Mouse (Mus musculus): ENCODE measurements around the gene Rad23a. TPM values are rescaled to one million over a fixed set of nuclear protein-coding genes. Genes with fewer than 3 reads are reported as not detected.

The Rad23a gene
- polyA plus RNA-seq, 1 experiment from 2014 or later: 122 TPM

GRCm38 (mm10) chr8:84810896-84811295, 29.6 kb downstream of the Rad23a start:
- Histone ChIP-seq H3K9ac (ENCODE audit: low read length) (peak overlapping the region; percentile 52; the same call in 1 of the 2 replicates), H3K36me3 (ENCODE audit: control insufficient read depth, insufficient read depth, low read length) (no peaks in the 10 kb centered on the region), H3K9me3 (replicated peaks; ENCODE audit: control insufficient read depth, low read length) (0 out of 2 replicates have a peak, but pooled peaks cover 2% of the 10 kb centered on the region), H3K4me1 (ENCODE audit: control insufficient read depth, insufficient read depth, low read length) (peaks cover 10% of the 10 kb centered on the region; the same call in 1 of the 2 replicates), H3K27ac (ENCODE audit: low read length) (0 out of 2 replicates have a peak overlapping the region, but pooled peaks have one; percentile 38), H3K4me2 (ENCODE audit: low read depth, low read length) (peak overlapping the region; percentile 72), H3K4me3 (replicated peaks; ENCODE audit: low read length) (peak overlapping the region; percentile 41), H3K27me3 (ENCODE audit: control insufficient read depth, insufficient read depth, low read length) (peaks cover 6% of the 10 kb centered on the region)
- WGBS: 1% methylated on average over 32 of the region's 32 CpGs
- peak; percentile 88 for ATAC-seq (ENCODE audit: insufficient read depth, low FRiP score)

DNA sequence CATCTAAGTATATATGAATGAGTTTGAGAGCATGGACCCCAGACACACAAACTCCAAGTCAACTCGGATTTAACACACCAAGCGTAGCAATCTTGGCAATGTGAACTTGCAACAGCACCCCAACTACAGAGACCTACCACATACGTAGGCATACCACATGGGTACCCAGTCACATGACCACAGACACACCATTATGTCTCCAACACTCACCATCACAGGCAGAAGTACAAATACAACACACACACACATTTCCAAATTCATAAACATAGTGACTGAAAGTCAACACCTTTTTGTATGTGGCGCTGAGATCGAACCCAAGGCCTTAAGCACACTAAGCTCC, 30.6 kb downstream of the Rad23a start:
- 0 out of 2 replicates have a peak, but pooled peaks cover 4% of the 10 kb centered on the region for H3K9me3 ChIP-seq (replicated peaks; ENCODE audit: control insufficient read depth, low read length)
- H3K27me3 ChIP-seq (ENCODE audit: control insufficient read depth, insufficient read depth, low read length): peaks cover 6% of the 10 kb centered on the region
- H3K4me1 ChIP-seq (ENCODE audit: control insufficient read depth, insufficient read depth, low read length): peaks cover 5% of the 10 kb centered on the region; the same call in 1 of the 2 replicates
- H3K9ac ChIP-seq (ENCODE audit: low read length): no peak overlapping the region
- no peak for ATAC-seq (ENCODE audit: insufficient read depth, low FRiP score)
- no peak overlapping the region for H3K4me2 ChIP-seq (ENCODE audit: low read depth, low read length)
- H3K36me3 ChIP-seq (ENCODE audit: control insufficient read depth, insufficient read depth, low read length): no peaks in the 10 kb centered on the region
- H3K27ac ChIP-seq (ENCODE audit: low read length): no peak overlapping the region
- 78% methylated on average over 5 of the region's 5 CpGs for WGBS
- no peak overlapping the region for H3K4me3 ChIP-seq (replicated peaks; ENCODE audit: low read length)

GRCm38 (mm10) chr8:84809109-84809940, 31.1 kb downstream of the Rad23a start:
- 66% methylated on average over 12 of the region's 12 CpGs for WGBS
- H3K27ac ChIP-seq (ENCODE audit: low read length): no peak overlapping the region

GRCm38 (mm10) chr8:84806031-84806430, 34.4 kb downstream of the Rad23a start:
- ATAC-seq (ENCODE audit: insufficient read depth, low FRiP score): no peak
- H3K4me2 ChIP-seq (ENCODE audit: low read depth, low read length): no peak overlapping the region
- H3K4me3 ChIP-seq (replicated peaks; ENCODE audit: low read length): no peak overlapping the region
- H3K27me3 ChIP-seq (ENCODE audit: control insufficient read depth, insufficient read depth, low read length): no peaks in the 10 kb centered on the region
- H3K4me1 ChIP-seq (ENCODE audit: control insufficient read depth, insufficient read depth, low read length): peaks cover 4% of the 10 kb centered on the region; the same call in 1 of the 2 replicates
- H3K9ac ChIP-seq (ENCODE audit: low read length): no peak overlapping the region
- H3K9me3 ChIP-seq (replicated peaks; ENCODE audit: control insufficient read depth, low read length): 0 out of 2 replicates have a peak, but pooled peaks cover 4% of the 10 kb centered on the region
- H3K36me3 ChIP-seq (ENCODE audit: control insufficient read depth, insufficient read depth, low read length): no peaks in the 10 kb centered on the region
- H3K27ac ChIP-seq (ENCODE audit: low read length): no peak overlapping the region
- WGBS: 93% methylated on average over 5 of the region's 5 CpGs

More at GRCm38 (mm10) chr8:84809109-84809940, 31.1 kb downstream of the Rad23a start:
- no peak overlapping the region for H3K9ac ChIP-seq (ENCODE audit: low read length)
- peaks cover 5% of the 10 kb centered on the region; the same call in 1 of the 2 replicates for H3K4me1 ChIP-seq (ENCODE audit: control insufficient read depth, insufficient read depth, low read length)
- H3K4me3 ChIP-seq (replicated peaks; ENCODE audit: low read length): no peak overlapping the region
- no peak for ATAC-seq (ENCODE audit: insufficient read depth, low FRiP score)
- H3K9me3 ChIP-seq (replicated peaks; ENCODE audit: control insufficient read depth, low read length): 0 out of 2 replicates have a peak, but pooled peaks cover 4% of the 10 kb centered on the region
- peaks cover 6% of the 10 kb centered on the region for H3K27me3 ChIP-seq (ENCODE audit: control insufficient read depth, insufficient read depth, low read length)
- no peaks in the 10 kb centered on the region for H3K36me3 ChIP-seq (ENCODE audit: control insufficient read depth, insufficient read depth, low read length)
- H3K4me2 ChIP-seq (ENCODE audit: low read depth, low read length): no peak overlapping the region

DNA sequence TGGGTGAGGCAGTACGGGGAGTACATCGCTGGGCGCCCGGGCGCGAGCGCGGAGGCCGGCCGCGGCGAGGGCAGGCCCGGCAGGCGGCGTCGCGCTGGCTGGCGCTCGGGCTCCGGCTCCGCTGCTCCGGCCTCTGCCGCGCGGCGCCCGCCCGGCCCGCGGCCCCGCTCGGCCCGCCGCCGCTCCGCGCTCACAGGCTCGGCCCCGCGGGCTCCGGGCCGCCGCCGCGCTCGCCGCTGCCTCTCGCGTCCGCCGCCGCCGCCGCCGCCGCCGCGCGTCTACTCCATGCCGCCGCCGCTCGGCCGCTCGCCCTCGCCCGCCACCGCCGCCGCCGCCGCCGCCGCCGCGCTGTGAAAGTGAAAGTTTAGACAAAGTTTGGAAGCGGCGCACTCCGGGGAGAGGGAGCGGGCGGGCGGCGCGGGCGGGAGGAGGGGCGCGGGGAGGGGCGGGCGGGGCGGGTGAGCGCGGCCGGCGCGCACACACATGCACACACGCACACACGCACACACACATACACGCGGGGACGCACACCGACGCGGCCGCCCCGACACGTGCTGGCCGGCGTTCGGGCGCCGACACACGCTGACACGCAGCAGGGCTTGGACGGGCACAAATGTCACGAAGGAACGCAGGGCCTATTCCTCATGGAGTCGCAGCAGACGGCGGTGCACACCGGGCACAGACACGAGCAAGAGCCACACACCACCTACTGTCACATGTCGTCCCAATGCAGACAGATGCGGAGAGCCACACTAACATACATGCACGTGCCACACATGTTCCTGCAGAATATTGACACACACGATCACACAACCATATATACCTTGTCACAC, 40.2 kb downstream of the Rad23a start, which contains the start of gene Nfix:
TSS of gene Nfix (minus strand) at position 346 of the 833 bp plus-strand sequence.
- peak; percentile 63 for ATAC-seq (ENCODE audit: insufficient read depth, low FRiP score)
- Histone ChIP-seq H3K27me3 (ENCODE audit: control insufficient read depth, insufficient read depth, low read length) (no peaks in the 10 kb centered on the region), H3K4me3 (replicated peaks; ENCODE audit: low read length) (peak within 1 kb of the TSS; percentile 82), H3K9ac (ENCODE audit: low read length) (peak within 1 kb of the TSS; percentile 100), H3K27ac (ENCODE audit: low read length) (peak within 1 kb of the TSS; percentile 91), H3K4me2 (ENCODE audit: low read depth, low read length) (peak within 1 kb of the TSS; percentile 89), H3K36me3 (ENCODE audit: control insufficient read depth, insufficient read depth, low read length) (no peaks in the 10 kb centered on the region), H3K9me3 (replicated peaks; ENCODE audit: control insufficient read depth, low read length) (no peaks in the 10 kb centered on the region), H3K4me1 (ENCODE audit: control insufficient read depth, insufficient read depth, low read length) (peaks cover 22% of the 10 kb centered on the region)
- 2% methylated on average over 65 of the region's 125 CpGs for WGBS

GRCm38 (mm10) chr8:84799136-84799931, 41.1 kb downstream of the Rad23a start:
- Histone ChIP-seq H3K27me3 (ENCODE audit: control insufficient read depth, insufficient read depth, low read length) (no peaks in the 10 kb centered on the region), H3K4me3 (replicated peaks; ENCODE audit: low read length) (peak overlapping the region; percentile 82), H3K9me3 (replicated peaks; ENCODE audit: control insufficient read depth, low read length) (no peaks in the 10 kb centered on the region), H3K4me2 (ENCODE audit: low read depth, low read length) (peak overlapping the region; percentile 89), H3K27ac (ENCODE audit: low read length) (peak overlapping the region; percentile 91), H3K9ac (ENCODE audit: low read length) (peak overlapping the region; percentile 100), H3K4me1 (ENCODE audit: control insufficient read depth, insufficient read depth, low read length) (peaks cover 30% of the 10 kb centered on the region), H3K36me3 (ENCODE audit: control insufficient read depth, insufficient read depth, low read length) (no peaks in the 10 kb centered on the region)
- peak; percentile 23; the same call in 1 of the 2 replicates for ATAC-seq (ENCODE audit: insufficient read depth, low FRiP score)
- under 1% methylated on average over 103 of the region's 108 CpGs for WGBS

DNA sequence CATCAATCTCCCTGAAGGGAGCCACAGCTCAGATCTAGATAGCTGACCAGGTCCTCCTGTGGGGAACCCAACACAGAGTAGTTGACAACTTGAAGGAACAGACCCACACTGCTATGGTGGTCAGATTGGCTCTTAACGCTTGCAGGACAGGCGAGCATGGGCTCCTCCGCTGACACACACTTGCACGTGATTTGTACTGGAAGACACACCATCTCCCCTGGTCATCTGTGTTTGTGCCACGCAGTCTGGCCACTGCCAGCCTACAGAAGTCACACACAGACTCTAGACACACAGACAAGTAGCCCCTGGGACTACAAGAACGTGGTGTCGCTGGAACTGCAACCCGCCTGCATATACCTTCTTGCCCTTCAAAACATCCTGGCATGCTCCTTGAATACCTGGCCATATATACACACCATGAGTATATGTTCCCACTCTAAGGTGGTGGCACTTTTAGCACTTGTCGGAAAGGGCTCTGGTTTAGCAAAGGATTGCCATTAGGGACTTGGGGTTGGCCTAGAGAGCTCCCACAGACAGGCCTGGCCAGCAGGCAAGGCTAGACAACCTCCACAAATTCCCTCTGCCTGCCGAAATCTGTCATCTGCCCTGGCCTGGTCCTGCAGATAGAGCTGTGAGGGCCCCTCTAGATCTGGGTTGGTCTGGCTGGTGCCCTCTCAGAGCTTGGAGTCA, 41.9 kb downstream of the Rad23a start:
- no peaks in the 10 kb centered on the region for H3K36me3 ChIP-seq (ENCODE audit: control insufficient read depth, insufficient read depth, low read length)
- peaks cover 36% of the 10 kb centered on the region for H3K4me1 ChIP-seq (ENCODE audit: control insufficient read depth, insufficient read depth, low read length)
- H3K27me3 ChIP-seq (ENCODE audit: control insufficient read depth, insufficient read depth, low read length): no peaks in the 10 kb centered on the region
- no peaks in the 10 kb centered on the region for H3K9me3 ChIP-seq (replicated peaks; ENCODE audit: control insufficient read depth, low read length)
- peak overlapping the region; percentile 100 for H3K9ac ChIP-seq (ENCODE audit: low read length)
- 65% methylated on average over 10 of the region's 10 CpGs for WGBS
- peak overlapping the region; percentile 89 for H3K4me2 ChIP-seq (ENCODE audit: low read depth, low read length)
- H3K27ac ChIP-seq (ENCODE audit: low read length): peak overlapping the region; percentile 91; the same call in 1 of the 2 replicates
- no peak for ATAC-seq (ENCODE audit: insufficient read depth, low FRiP score)
- peak overlapping the region; percentile 82 for H3K4me3 ChIP-seq (replicated peaks; ENCODE audit: low read length)

- Histone ChIP-seq H3K4me1 (ENCODE audit: control insufficient read depth, insufficient read depth, low read length) (peaks cover 42% of the 10 kb centered on the region), H3K4me2 (ENCODE audit: low read depth, low read length) (peak overlapping the region; percentile 89), H3K4me3 (replicated peaks; ENCODE audit: low read length) (peak overlapping the region; percentile 82), H3K27ac (ENCODE audit: low read length) (no peak overlapping the region), H3K9ac (ENCODE audit: low read length) (peak overlapping the region; percentile 100), H3K9me3 (replicated peaks; ENCODE audit: control insufficient read depth, low read length) (no peaks in the 10 kb centered on the region), H3K36me3 (ENCODE audit: control insufficient read depth, insufficient read depth, low read length) (no peaks in the 10 kb centered on the region), H3K27me3 (ENCODE audit: control insufficient read depth, insufficient read depth, low read length) (no peaks in the 10 kb centered on the region)
- 83% methylated on average over 6 of the region's 6 CpGs for WGBS
- no peak for ATAC-seq (ENCODE audit: insufficient read depth, low FRiP score)
Measured at GRCm38 (mm10) chr8:84797971-84798370, 42.5 kb downstream of the Rad23a start.
